Mouse (Mus musculus) kidney, postnatal 4 days (tissue): ENCODE results near the gene Bmp6.

ENCODE experiments used
- DNase-seq, 2 experiments: peaks; one replicate each; pipeline ENCODE4 v3.0.0; 2021; ENCODE audit warnings: mixed read lengths in 2 of 2

Bmp6 gene

GRCm38 (mm10) chr13:38437930-38438329, 93.0 kb downstream of the Bmp6 start:
- peak; percentile 56 to 63 for DNase-seq

GRCm38 (mm10) chr13:38440240-38440639, 95.3 kb downstream of the Bmp6 start:
- DNase-seq: no peak

GRCm38 (mm10) chr13:38448516-38449015, 103.7 kb downstream of the Bmp6 start:
- no peak for DNase-seq

- peak; percentile 16 to 40 for DNase-seq
Measured at GRCm38 (mm10) chr13:38450051-38450971, 105.4 kb downstream of the Bmp6 start.

GRCm38 (mm10) chr13:38451446-38451845, 106.5 kb downstream of the Bmp6 start:
- DNase-seq: no peak

- no peak for DNase-seq
Measured at GRCm38 (mm10) chr13:38463410-38463809, 118.5 kb downstream of the Bmp6 start.

- no peak for DNase-seq
Measured at GRCm38 (mm10) chr13:38470882-38471281, 126.0 kb downstream of the Bmp6 start.

- DNase-seq: peak in 1 of 2 experiments; percentile 10
Measured at GRCm38 (mm10) chr13:38472636-38473035, 127.7 kb downstream of the Bmp6 start.

GRCm38 (mm10) chr13:38473497-38473896, 128.6 kb downstream of the Bmp6 start:
- no peak for DNase-seq

GRCm38 (mm10) chr13:38476936-38477335, 132.0 kb downstream of the Bmp6 start:
- DNase-seq: peak; percentile 16 to 33

- no peak for DNase-seq
Measured at GRCm38 (mm10) chr13:38481021-38481420, 136.1 kb downstream of the Bmp6 start.

- no peak for DNase-seq
Measured at GRCm38 (mm10) chr13:38484701-38485100, 139.8 kb downstream of the Bmp6 start.

- peak in 1 of 2 experiments; percentile 18 for DNase-seq
Measured at GRCm38 (mm10) chr13:38486767-38487166, 141.9 kb downstream of the Bmp6 start.

- no peak for DNase-seq
Measured at GRCm38 (mm10) chr13:38496715-38497114, 151.8 kb downstream of the Bmp6 start.

GRCm38 (mm10) chr13:38501314-38501713, 156.4 kb downstream of the Bmp6 start:
- no peak for DNase-seq

GRCm38 (mm10) chr13:38503137-38503849, 158.4 kb downstream of the Bmp6 start:
- peak; percentile 57 to 69 for DNase-seq

GRCm38 (mm10) chr13:38506320-38506719, 161.4 kb downstream of the Bmp6 start:
- peak; percentile 76 to 80 for DNase-seq

- DNase-seq: no peak
Measured at GRCm38 (mm10) chr13:38506936-38507335, 162.0 kb downstream of the Bmp6 start.

- DNase-seq: no peak
Measured at GRCm38 (mm10) chr13:38509681-38510341, 164.9 kb downstream of the Bmp6 start.

GRCm38 (mm10) chr13:38511979-38512378, 167.1 kb downstream of the Bmp6 start:
- peak; percentile 21 to 22 for DNase-seq

GRCm38 (mm10) chr13:38513921-38514320, 169.0 kb downstream of the Bmp6 start:
- no peak for DNase-seq

- DNase-seq: peak; percentile 25 to 53
Measured at GRCm38 (mm10) chr13:38515431-38515830, 170.5 kb downstream of the Bmp6 start.

GRCm38 (mm10) chr13:38515845-38516244, 170.9 kb downstream of the Bmp6 start:
- no peak for DNase-seq
